Mouse (Mus musculus): ENCODE results near the gene H2-Oa. TPM values are rescaled to one million over a fixed set of nuclear protein-coding genes. Genes with fewer than 3 reads are reported as not detected.
A peak's percentile ranks its signal among the peaks of the same experiment; 100 is the strongest.

The H2-Oa gene
- total RNA-seq, 2 experiments from 2014 or later: 0.55 TPM; not detected in 1

DNA sequence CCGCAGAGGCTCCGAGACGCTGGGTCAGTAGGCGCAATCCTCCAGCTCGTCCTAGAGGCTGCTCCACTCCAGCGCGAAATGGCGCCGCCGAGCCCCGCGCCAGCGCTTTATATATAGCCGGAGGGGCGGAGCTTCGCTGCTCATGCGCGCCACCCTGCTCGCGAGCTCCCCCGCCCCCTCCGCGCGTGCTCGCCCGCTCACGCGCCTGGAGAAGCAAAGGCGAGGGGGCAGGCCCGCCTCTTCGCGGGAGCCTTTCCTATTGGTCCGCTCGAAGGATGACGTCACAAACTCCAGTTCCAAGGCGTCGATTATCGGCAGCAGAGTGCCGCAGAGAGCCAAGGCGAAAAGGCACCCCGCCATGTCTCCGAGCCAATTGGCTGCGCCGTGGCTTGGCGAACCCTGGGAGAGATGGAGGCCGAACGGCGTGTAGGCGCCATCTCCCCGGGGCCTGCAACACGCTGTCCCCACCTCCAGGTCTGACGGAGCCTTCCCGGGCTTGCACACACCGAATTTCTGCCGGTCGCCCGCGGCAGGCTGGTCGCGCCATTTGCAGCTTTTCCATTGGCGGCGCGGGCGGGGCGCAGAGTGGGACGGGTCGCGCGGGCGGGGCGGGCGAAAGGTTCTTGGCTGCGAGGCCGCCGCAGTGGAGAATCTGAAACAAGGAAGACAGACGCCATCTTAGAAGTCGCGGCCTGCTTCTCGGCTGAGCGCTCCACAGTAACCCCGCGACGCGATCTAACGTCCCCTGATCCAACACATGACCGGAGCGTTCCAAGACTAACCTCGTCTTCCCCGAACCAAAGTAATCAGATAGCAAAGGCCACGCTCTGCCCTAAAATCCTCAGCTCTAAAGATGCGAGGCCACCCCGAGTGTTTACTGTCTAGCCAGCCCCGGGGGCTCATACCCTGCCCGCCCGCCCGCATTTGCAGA, 27.4 kb downstream of the H2-Oa start, which contains the start of gene H2-DMa:
Gene H2-DMa (plus strand): TSS at position 293 of the 931 bp plus-strand sequence.
- intact Hi-C loops (cut with DNase I): no loop called here
- peak; percentile 99 for DNase-seq (ENCODE audit: extremely low spot score in 1 of 2, low spot score in 2 of 2)

DNA sequence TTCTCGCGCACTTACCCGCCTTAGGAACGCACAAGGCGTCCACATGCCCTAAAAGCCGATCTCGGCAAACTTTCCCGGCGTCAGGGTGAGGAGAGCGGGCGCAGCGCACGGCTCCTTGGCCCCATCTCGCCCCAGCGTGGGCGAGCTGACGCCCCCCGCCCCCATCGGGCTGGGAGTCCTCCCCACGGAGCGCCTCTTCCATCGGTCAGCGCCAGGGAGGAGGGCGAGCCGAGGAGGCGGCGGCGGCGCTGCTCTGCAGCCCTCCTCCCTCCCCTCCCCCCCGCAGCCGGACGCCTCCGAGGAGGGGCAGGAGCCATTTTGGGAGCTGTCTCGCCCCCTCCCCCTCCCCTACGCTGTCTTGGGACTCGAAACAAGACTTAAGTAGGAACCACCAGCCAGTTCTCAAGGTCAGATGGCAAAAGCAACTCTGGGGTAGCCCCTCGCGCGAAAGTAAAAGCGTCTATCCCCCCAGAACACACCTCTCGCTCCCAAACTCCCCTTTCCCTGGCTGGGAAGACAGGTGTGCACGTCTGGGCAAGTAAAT, 28.1 kb downstream of the H2-Oa start:
- peak; percentile 89 to 96 for DNase-seq (ENCODE audit: extremely low spot score in 1 of 2, low spot score in 2 of 2)
- intact Hi-C loops (cut with DNase I): no loop called here

DNA sequence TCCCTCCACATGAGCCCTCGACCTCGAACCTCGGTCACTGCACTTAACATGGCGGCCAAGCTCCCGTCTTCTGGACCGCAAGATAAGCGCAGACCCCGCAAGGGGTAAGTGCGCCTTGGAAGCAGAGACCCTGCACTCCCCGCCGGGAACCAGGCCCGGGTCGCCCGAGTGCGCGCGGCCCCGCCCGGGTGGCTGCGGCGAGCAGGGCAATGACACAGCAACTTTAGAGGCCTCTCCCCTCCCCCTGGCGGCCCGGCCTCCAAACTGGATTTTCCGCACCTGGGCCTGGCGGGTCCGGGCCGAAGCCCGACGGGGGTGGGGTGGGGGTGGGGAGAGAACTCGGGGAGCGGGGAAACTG, 28.7 kb downstream of the H2-Oa start:
- DNase-seq (ENCODE audit: extremely low spot score in 1 of 2, low spot score in 2 of 2): peak; percentile 66 to 92
- intact Hi-C loops (cut with DNase I): no loop called here

DNA sequence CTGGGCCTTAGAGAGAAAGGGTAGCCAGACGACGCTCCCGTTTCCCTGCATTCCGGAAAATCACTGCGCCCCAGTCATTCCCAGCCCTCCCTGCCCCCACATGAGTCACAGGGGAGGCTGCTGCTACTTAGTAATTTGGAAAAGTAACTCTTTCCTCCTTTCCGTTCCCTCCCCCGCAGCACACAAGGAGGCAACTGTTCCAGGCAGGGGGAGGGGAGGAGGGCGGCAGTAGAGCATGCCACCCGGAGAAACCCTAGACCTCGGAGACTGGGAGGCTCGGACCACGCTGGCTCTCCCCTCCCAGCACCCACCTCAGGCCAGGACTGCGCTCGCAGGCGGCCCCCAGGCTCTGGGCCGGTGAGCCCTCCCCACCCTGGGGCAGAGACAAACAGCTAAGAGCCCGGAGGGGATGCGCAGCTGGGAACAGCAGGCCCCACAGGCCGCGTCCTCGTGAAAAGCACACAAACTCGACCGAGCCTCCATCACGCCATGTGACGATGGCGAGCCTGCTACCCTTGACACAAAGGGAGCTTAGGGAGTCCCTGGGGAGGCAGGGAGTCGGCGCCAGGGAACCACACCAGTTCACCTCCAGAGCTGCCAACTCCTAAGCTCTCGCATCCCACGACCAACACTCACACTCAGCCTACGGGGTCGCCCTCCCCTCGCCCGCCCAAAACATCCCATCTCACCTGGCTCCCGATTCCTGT, 29.2 kb downstream of the H2-Oa start:
- DNase-seq (ENCODE audit: extremely low spot score in 1 of 2, low spot score in 2 of 2): peak; percentile 86 to 92
- intact Hi-C loops (cut with DNase I): no loop called here

DNA sequence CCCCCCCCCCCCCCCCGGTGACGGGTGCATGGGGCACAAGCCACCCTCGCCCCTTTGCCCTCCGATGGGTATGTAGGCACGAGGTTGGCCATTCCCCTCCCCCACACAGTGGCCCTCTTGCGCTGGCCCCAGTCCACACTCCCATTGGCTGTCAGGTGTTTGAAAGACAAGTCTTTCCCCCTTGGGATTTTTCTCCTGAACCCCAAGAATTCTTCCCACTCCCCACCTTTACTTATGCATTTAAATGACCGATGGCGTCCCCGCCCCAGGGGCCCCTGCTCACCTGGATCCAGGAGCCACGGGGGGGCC, 29.7 kb downstream of the H2-Oa start:
- DNase-seq (ENCODE audit: extremely low spot score in 1 of 2, low spot score in 2 of 2): peak; percentile 60 to 85
- intact Hi-C loops (cut with DNase I): no loop called here

DNA sequence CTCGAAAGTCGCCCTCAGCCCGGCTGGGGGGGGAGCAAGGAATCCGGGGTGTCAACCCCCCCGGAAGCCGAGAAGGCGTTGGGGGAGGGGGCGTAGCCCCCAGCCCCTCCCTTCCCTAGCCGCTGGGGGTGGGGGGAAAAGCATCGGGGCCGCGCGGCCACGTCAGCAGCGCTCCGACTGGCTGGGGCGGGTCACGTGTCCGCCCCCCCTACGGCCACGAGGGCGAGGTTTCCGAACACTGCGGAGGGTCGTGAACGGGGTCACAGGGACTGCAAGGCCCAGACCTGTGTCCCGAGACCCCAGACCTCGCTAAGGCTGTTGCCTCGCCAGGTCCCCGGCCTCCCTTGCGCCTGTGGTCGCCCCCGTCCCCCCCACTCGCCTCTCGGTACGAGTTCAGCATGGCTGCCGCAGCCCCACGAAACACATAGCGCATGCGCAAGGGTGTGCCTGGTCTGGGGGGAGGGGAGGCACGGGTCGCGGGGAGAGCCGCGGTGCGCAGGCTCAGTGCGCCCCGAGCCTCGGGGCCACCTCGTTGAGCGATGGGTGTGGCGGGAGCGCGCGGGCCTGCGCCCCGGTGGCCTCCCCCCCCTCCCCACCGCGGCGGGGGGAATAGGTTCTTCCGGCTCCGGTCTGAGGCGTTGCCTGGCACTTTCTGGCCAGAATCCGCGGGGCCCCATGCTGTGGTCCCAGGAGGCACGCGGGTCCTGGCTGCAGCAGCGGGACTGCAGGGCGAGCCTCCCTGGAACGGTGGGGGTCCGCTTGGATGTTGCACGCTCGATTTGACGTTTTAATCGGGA, 30.2 kb downstream of the H2-Oa start, which contains the start of gene Brd2:
Gene Brd2 (minus strand): TSS at position 447 of the 797 bp plus-strand sequence.
- intact Hi-C loops (cut with DNase I): no loop called here
- peak; percentile 93 to 98 for DNase-seq (ENCODE audit: extremely low spot score in 1 of 2, low spot score in 2 of 2)

DNA sequence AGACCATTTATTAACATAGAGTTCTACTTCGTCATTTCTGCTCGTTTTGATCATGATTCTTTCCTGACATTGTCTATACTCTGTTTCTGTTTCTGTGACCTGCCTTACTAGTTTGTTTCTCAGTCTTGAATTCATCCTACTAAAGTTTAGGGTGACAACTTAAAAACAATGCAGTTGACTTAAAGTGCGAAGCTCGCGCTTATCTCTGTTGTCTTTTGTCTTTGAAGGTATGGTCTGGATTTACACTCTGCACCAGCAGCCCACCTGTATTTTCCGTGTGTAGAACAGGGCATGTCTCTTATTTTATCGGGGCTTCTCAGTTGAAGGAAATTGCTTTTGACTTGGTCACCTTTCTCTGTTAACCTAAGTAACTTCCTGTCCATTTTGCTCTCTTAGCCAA, 31.0 kb downstream of the H2-Oa start:
- no peak for DNase-seq (ENCODE audit: extremely low spot score in 1 of 2, low spot score in 2 of 2)
- intact Hi-C loops (cut with DNase I): no loop called here

DNA sequence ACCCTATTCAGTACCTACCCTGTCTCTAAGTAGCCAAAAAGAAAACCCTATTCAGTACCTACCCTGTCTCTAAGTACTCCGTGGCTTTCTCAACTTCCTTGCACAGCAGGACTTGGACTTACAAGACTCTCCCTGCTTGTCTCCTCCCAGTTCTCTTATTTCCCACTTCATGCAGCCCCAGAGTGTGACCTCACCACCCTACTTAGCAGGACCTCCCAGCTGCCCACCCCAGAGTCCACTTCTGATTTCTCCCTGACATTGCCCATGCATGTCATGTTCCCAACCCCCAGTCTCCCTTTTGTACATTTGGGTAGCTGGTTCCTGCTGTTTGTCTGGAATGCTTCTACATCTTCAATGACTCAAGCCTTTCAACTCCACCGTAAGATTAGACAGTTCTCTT, 31.4 kb downstream of the H2-Oa start:
- DNase-seq (ENCODE audit: extremely low spot score in 1 of 2, low spot score in 2 of 2): no peak
- intact Hi-C loops (cut with DNase I): no loop called here

DNA sequence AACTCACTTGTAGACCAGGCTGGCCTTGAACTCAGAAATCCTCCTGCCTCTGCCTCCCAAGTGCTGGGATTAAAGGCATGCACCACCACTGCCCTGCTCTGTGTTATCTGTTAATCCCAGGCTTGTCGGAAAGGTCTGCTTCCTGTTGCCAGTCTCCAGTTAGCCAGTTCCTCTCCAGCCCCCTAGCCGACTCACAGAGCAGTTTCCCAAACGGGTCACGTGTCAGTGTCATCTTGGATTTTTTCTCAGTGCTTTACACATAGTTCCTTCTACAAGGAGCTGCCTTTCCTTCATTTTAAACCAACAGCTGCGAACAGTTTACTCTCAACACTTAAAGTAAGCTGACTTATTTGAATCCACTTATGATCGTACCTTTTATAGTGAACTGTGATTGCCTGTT, 32.5 kb downstream of the H2-Oa start:
- intact Hi-C loops (cut with DNase I): no loop called here
- DNase-seq (ENCODE audit: extremely low spot score in 1 of 2, low spot score in 2 of 2): no peak

DNA sequence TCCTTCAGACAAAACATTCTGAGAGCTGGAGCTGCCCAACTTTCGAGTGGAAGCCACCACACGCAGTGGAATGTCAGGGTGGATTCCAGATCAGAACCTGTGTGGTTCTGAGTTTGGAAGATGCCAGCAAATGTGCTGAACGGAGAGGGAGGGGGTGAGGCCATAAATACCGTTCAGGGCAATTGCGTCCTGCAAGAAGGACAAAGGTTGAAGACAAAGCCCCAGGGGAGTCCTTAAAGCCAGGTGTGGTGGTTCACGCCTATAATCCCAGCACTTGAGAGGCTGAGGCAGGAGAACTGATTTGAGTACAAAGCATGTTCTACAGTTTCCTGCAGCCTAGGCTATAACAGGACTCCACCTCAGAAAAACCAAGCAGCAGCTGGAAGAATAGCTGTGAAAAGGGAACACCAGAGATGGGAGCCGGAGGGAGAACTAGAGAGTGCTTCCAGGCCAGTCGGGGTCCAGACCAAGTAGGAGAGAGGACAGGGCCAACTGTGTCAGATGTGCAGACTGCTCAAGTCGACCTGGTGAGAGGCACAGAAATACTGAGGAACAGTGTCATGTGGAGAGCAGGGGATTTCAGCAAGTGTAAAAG, 34.8 kb downstream of the H2-Oa start:
- DNase-seq (ENCODE audit: extremely low spot score in 1 of 2, low spot score in 2 of 2): no peak
- intact Hi-C loops (cut with DNase I): no loop called here

DNA sequence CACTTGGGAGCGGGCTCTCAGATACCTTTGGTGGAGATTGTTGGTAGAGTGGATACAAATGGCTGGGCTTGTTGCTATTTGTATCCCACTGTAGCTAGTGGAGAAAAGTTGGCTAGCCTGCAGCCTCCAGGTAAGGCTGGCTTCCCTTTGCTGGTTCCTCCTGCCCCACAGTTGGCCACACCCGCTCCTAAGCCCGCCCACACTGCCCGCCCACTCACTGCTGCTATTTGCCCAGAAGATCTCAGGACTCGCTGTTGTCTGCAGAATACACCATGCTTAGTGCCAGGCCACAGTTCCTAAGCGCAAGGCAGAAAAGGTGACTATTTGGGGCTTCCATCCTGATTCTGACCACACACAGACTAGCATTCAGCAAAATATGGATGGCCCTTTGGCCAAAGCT, 35.3 kb downstream of the H2-Oa start:
- intact Hi-C loops (cut with DNase I): no loop called here
- peak in 1 of 2 experiments; percentile 71 for DNase-seq (ENCODE audit: extremely low spot score in 1 of 2, low spot score in 2 of 2)

DNA sequence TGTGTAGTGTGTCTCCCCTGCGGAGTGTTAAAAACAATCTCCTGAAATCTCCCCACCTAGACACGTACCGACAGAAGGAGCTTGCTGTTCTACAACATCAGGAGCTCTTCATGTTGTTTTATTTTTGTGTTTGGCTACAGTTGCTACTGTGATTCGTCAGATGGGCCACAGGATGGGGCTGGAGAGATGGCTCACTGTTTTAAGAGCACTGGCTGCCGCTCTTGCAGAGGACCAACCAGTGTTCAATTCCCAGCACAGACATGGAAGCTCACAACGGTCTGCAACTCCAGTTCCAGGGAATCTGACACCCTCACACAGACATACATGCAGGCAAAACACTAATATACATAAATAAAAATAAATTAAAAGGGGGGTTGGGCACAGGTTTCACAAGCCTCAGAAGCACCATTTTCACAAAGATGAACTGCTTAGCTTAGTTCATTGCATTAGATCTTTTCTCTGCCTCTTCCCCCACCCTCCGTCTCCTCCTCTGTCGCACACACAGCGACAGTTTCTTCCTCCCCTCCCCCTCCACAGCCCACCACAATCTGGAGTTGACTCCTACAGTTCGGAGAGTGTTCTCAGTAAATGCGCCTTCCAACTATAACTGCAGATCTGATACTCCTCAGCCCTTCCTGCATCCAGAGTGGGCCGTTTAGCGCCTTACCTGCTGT, 36.3 kb downstream of the H2-Oa start:
- DNase-seq (ENCODE audit: extremely low spot score in 1 of 2, low spot score in 2 of 2): peak in 1 of 2 experiments; percentile 54
- intact Hi-C loops (cut with DNase I): no loop called here

DNA sequence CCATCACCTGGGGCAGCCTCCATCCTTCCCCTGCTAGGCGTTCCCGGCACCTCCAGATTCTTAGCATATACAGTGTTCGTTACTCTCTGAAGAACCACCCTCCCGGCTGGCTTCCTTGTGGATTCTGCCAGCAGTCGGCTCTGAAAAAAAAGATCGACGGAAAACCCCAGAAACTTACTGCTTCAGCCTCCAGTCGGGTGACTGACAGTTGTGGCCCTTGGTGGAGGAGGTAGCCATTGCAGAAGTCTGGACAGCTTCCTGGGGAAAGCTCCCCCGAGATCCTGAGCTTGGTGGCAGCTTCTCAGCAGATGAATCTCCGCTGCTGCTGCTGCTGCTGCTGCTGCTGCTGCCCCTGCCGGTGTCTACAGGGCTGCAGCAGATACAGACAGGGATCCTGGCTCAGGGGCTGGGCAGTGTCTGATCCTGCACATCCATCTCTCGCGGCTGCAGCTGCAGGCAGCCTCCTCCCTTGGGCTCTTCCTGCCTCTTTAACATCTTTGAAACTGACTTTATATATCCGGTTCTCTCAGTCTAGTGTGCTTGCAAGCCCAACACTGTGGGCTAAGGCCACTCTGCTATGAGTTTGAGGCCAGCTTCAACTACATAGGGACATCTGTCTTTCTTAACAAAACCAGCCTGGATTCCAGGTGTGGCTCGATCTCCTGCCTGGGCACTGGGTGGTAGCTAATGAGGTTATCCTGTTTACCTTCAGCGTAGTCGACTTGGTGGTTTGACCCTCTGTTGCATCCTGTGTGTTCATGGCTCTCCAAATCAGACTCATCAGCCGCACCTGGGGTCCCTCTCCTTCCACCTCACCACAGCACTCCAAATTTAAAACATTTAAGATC, 37.0 kb downstream of the H2-Oa start:
- DNase-seq (ENCODE audit: extremely low spot score in 1 of 2, low spot score in 2 of 2): no peak
- intact Hi-C loops (cut with DNase I): no loop called here

DNA sequence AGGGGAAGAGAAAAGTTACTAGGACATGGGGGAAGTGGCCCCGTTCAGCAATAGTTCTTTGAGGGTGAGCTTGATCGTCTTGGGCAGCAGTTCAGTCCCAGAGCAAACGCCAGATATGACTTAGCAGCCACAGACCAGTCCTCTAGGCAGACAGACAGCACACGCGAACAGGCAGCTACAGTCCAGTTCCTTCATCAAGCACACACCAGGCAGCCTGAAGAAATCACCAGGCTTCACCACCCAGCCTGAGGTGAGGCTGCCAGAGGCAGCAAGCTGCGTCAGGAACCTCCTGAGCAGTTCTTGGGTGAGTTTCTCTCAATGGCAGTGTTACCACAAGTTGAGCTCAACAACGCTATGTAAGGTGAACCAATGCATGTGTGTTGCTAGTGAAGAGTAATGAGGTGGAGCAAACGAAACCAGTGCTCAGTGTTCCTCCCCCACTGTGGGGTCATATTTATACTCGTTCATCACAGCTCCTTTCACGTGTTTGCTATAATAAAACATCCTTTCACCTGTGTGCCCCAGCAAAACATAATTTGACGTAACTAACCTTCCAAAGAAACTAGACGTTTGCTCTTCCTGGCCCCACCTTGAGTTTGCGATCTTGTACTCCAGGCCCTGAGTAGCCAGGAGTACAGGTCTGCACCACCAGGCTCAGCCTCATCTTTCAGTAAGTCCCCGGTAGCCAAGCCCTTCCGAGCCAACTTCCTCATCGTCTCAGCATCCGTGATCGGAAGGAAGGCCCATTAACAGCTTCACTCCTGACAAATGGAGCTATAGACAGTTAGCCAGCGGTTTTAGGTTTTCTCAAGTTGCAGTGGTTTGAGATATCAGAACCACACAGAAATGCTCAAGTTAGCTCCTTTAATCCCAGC, 38.2 kb downstream of the H2-Oa start:
- intact Hi-C loops (cut with DNase I): no loop called here
- no peak for DNase-seq (ENCODE audit: extremely low spot score in 1 of 2, low spot score in 2 of 2)

DNA sequence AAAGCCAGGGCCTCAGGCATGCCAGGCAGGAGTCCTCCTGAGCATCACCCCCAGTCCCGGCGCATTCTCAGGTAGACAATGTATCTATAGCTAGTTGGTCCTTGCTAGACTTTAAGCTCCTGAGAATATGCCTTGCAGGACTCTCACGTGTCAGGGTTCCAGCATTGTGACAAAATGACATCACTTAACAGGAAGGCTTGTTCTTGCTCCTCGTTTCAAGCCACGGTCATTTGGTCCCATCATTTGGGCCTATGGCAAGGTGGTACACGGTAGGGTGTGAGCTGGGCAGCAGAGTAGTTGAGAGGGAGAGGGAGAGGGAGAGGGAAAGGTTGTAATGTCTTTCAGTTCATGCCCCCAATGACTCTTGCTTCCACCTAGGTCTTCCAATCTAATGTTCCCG, 39.8 kb downstream of the H2-Oa start:
- DNase-seq (ENCODE audit: extremely low spot score in 1 of 2, low spot score in 2 of 2): no peak
- intact Hi-C loops (cut with DNase I): no loop called here

DNA sequence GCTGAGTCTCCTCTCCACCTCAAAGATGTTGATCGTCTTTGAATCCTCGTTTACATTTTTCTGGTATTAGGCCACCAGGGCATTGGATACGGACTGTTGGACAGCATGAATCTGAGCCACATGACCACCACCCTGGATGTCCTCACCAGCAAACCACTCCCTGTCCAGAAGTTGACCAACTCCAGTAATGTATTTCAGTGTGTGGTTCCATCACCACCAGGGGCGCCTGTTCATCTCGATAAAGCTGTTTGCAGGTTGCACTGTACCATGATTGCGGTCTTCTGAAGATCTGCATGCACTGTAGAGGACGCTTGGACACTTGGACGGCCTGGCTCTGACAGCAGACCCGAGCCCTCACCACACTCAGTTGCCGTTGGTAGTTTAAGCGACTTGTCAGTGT, 41.1 kb downstream of the H2-Oa start:
- intact Hi-C loops (cut with DNase I): no loop called here
- DNase-seq (ENCODE audit: extremely low spot score in 1 of 2, low spot score in 2 of 2): no peak

DNA sequence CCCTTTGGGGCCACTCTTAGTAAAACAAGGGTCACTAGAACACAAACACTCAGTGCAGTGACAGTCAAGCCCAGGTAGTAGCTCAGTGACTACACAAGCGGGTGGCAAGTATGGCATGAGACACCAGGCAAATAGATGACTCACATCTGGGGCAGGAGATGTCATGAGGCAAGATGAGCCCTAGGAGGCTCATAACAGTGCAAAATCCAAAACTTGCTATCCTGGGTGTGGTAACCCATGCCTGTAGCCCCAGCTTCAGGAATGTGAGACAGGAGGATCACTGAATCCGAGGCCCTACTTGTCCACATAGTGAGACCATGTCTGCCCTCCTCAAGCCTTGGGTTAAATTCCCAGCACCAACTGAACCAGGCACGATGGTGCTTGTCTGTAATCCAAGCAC, 42.3 kb downstream of the H2-Oa start:
- intact Hi-C loops (cut with DNase I): no loop called here
- DNase-seq (ENCODE audit: extremely low spot score in 1 of 2, low spot score in 2 of 2): no peak
